Mouse (Mus musculus) frontal cortex, postnatal 14 days (tissue): ENCODE measurements around the gene Acot7.

Source experiments
- DNase-seq, 2 experiments: peaks; one replicate each; pipeline ENCODE4 v3.0.0; 2022; ENCODE audit warnings: low spot score in 2 of 2

The Acot7 gene

DNA sequence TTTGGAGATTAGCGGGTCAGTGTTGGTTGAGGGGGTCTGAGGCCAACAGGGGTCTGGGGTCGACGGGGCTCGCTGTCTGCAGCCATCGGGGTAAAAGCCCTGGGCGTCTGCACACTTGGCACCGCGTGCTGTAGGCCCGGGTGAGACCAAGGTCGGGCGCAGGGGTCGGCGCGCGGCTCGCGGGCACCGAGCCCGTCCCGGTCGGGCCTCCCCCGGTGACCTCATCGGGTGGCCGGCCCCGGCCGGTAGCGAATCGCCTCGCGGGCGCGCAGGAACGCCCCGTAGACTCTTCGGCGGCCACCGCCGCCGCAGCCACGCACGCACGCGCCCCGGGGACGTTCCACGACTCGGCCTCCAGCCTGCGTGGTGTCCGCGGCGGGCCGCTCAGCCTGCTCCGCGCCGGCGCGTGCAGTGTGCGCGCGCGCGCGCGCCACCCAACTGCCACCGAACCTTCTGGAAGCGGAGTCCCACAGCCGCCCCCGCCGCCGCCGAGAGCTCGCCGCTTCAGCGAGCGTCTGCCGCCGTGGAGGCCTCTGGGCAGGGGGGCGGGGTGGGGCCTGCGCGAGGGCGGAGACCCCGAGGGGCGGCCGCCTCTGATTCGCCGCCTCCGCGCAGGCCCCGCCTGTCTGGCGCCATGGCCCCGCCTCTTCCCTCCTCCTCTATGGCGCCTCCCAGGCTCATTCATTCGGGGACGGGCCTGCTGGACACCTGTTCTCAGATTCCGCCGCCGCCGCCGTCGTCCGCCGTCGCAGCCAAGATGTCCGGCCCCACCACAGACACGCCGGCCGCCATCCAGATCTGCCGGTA lies at the start of gene Acot7:
TSS of gene Acot7 (plus strand) at position 598 of the 807 bp plus-strand sequence.
- DNase-seq = peak; percentile 81 to 85

DNA sequence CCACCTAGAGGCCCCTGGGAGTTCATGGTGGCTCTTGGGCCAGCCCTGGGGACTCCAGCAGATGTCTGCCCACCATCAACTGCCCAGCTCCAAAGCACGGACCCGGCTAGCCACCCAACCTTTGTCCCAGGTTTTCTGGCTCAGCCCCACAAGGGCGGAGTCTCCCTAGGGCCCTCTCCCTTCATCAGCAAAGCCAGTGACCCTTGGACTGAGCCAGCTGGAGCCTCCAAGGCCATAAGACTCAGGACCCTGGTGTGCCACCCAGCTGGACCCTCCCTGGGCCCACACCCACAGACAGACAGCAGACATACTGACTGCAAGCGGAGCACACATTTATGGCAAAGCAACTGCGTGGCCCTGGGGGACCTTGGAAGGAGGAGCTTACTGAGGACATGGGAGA lies 49.1 kb upstream of the Acot7 start:
- no peak for DNase-seq

DNA sequence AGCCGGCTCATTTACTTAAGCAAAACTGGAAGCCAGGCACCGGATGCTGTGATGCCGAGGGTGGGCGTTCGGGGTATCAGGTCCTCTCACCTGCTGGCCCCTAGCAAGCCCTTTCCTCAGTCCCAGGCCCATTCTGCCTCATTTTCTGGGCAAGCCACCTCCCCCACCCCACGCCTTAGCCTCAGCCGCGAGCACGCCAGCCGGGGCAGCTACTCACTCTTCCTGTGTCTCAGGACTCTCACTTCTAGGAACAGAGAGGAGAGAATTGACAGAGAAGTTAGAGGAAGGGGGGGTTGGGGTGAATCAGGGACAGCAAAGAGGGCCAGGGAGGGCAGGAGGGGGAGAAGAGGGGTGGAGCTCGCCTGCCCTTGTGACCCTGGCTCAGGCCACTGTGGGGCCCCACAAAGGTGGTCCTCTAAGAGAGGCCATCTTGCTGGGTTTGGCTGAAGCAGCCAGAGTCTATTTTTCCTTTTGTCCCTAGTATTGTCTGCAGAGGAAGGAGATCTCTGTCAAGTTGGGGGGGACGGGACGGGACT lies 48.5 kb upstream of the Acot7 start:
- no peak for DNase-seq

DNA sequence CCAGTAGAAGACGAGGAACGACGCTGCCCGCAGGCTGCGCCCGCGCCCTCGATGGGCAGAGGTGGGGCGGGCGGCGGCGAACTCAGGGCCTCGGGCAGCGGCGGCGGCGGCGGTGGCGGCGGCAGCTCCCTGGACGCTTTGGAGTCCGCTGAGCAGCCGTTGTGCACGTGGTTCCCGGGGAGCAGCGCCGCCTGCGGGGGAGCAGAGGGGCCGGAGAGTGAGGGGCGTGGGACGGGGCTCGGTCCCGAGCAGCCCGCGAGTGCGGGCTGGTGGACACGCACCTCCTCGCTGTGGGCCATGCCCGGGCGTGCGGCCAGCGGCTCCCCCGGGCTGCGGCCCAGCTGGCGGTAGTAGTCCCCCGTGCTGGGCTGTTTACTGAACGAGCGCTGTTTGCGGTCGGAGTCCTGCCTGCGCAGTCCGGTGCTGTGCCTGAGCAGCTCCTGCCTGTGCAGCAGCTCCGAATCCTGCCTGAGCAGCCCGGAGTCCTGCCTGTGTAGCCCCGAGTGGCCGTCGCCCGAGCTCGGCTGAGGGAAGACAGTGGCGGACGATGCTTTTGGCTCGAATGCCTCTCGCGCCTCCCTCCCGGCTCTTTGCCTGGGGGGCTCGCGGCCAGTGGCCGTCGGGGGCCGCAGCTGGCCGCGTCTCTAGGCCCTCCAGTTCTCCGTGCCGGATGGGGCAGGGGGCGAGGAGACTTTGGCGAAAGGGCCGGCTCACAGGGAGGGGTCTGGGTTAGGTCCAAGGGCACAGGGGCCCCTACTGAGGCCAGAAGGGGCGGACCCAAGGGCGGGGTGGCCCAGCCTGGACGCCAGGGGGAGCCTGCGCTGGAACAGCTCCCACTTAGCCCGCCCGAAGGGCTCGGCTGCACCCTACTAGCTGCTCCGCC lies 46.9 kb upstream of the Acot7 start:
- no peak for DNase-seq

DNA sequence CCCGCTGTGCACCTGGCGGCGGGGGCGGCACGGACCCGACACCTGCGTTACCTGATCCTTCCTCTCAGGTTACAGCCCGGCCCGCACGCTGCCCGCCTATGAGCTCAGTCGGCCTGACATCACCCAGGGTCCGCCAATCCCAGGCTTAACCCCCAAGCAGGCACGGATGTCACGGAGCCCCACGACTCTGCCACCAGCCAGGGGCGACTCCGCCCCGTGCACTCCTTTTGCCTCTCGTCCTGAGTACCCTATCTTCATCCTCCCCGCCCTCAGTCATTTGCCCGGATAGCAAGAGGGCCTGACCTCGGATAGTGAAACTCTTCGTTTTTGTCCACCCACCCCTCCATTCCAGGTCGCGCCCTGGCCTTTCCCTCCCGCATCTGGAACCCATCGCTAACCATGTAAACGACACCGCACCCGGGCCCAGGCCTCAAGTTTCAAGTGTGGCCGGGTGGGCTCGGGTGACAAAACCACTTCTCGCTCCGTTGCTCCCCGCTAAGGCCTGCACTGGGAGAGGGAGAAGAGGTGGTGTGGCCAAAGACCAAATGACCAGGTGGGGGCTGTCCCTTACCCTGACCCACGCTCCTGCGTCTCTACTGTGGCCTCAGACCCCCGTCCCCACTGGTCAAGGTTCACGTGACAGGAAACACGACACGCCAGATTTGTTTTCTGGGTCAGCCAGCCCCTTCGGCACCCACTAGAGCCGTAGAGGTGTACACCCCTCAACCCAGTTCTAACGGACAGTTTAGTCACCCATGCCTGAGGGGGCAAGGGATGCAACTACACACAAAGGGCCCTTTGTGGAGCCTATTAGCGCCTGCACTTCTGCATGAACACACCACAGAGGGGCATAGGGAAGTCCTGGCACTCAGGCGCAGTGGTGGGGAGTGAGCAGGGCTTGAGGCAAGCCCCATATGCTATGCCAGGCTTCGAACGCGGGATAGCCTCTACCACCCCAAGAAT lies 45.8 kb upstream of the Acot7 start:
- no peak for DNase-seq

DNA sequence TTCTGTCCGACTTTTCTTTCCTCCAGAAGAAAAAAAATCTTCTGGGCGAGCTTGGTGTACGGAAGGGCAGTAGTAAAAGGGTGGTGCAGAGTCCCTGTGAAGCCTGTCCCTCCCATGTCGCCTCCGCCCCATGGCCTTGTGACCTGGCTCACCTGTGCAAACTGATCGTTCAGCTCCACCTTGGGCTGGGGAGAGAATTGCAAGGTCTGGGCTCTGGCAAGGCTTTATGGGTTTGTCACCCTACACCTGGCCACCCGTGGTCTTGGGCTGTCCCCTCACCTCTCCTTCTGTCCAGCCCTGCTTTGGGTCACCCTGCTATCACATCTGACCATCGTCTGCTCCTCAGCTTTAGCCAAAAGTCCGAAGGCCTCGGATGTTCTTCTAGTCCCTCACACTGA lies 45.2 kb upstream of the Acot7 start:
- no peak for DNase-seq

DNA sequence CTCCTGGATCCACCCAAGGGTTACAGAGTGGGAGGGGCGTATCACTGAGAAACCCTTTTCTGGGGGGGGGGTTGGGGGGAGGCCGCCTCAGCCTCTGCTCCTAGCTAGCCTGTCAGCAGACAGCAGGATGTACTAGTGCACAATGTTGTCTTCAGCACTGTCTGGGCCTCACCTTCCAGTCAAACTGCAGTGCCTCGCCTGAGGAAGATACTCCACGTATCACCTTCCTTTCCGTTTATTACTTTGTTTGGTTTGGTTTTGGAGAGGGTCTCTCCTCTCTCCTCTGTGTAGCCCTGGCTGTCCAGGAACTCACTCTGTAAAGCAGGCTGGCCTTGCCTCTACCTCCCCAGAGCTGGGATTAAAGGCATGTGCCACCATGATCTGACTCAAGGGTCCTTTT lies 44.7 kb upstream of the Acot7 start:
- no peak for DNase-seq

DNA sequence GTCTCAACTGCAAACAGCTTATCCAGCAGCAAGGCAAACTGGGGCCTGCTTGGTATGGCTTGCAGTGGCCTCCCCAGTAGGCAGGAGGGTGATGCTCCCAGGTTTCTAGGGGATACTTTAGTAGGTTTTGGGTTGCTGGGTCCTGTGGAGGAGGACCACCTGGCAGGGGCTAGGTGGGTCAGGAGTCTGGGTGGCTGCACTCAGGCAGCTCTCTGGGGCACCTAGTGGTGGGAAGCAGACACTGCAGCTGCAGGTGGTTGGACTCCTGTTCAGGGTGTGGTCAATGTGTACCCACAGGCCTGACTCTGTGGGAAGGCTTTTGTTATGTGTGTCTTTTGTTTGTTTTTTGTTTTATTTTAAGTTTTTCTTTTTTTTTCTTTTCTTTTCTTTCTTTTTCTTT lies 43.4 kb upstream of the Acot7 start:
- no peak for DNase-seq

DNA sequence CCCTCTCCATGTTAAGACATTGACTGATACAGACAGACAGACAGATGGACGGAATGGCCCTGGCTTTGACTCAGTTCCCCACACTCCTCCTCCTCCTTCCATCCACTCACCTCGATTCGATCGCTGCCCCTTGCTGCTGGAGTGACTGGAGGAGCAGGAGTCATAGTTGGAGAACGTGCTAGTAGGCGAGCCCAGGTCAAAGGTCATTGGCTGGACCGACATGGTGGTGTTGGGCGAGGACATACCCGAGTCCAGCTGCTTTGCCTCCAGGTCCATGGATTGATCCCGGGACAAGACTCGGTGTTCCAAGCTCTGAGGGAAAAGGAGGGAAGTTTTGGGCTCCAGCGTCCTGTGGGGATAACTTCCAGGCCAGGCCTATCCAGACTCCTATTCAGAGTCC lies 42.6 kb upstream of the Acot7 start:
- DNase-seq = no peak

DNA sequence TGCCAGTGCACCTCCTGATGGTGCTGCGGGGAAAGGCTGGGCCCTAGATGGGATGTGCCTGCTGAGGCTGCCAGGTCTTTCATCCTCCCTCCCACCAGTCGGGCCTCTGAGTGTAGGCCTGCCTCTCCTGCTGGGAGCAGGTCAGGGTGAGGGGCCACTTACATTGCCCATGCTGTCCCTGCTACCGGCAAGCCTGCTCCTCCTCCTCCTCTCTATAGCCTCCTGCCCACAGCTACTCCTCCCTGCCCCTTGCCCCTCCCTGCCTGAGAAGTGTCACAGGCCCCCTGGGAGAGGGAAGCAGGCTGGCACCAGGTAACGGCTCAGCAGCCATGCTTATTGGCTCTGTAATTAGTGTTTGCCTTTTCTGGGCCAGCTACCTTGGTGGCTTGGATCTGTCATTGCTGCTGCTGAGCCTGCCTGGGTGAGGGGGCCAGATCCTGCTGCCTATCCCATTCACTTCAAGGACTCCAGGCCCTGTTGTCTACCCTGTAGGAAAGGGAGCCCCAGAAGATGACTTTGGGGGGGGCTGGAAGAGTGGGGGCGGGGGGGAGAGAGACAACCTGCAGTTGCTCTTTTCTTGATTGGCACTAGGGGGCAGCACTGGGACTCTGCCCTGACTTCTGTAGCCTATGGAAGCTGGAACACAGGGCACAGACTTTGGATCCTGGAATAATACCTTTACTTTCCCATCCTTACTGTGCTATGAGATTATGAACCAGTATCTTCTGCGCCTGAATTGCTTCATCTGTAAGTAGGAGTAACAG lies 41.6 kb upstream of the Acot7 start:
- no peak for DNase-seq

DNA sequence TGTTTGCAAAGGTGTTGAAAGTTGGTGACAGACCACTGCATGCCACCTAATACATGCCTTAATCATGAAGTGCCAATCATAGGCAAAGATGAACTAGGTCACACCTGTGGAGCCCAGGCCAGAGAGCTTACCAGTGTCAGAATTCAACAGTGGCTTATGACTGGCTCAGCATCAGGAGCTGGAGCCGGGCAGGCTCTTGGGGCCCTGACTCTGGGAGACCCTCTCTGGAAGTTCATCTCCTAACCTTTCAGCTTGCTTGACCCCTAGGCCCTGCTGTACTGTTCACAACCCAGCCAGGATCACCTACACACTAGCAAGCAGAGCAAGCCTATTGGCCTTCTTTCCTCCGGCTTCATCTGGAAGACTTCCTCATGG lies 41.1 kb upstream of the Acot7 start:
- DNase-seq = no peak

DNA sequence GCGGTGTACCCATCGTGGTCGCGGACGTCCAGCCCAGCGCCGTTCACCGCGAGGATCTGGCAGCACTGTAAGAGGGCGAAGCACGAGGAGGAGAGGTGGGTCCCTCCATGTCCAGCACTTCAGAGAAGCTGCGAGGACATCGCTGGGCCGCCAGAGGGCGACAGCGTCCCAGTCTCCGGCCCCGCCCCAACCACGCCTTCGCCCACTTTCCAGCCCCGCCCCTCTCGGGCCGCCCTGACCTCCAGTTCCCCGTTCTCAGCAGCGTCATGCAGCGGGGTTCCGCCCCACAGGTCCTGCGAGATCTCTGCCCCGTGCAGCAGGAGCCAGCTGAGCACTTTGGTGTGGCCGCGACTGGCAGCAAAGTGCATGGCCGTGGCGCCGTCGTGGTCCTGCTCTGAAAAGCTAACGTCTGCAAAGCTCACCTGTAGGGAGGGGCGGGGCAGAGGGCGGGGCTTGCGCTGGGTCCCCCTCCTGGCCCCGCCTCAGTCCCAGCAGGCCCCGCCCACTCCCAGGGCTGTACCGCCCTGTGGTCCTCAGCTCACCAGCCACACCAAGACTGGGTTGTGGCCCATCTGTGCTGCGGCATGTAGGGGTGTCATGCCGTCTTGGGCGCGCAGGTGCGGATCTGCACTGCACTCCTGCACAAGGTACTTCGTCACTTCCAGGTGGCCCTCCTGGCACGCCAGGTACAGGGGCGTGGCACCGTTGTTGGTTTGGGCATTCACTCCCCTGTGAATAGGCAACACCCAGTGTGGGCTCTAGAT lies 39.3 kb upstream of the Acot7 start:
- DNase-seq = peak in 1 of 2 experiments; percentile 65

DNA sequence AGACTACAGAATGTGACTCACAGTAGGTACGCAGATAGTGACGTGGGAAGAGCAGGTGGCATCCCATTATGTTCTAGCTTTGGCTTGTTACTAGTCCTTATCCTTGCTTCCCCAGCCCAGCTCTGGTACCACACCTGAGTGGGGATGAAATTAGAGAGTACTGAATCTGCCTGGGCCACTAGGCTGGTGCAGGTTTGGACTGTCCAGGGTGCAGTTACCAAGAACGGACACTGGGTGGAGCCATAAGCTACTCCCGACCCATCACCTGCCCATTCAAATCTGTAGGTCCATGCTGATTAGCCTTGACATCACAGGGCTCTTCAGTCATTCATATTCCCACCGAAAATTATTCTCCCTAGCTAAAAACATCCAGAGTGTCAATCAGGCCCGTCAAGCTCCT lies 37.5 kb upstream of the Acot7 start:
- DNase-seq = no peak

DNA sequence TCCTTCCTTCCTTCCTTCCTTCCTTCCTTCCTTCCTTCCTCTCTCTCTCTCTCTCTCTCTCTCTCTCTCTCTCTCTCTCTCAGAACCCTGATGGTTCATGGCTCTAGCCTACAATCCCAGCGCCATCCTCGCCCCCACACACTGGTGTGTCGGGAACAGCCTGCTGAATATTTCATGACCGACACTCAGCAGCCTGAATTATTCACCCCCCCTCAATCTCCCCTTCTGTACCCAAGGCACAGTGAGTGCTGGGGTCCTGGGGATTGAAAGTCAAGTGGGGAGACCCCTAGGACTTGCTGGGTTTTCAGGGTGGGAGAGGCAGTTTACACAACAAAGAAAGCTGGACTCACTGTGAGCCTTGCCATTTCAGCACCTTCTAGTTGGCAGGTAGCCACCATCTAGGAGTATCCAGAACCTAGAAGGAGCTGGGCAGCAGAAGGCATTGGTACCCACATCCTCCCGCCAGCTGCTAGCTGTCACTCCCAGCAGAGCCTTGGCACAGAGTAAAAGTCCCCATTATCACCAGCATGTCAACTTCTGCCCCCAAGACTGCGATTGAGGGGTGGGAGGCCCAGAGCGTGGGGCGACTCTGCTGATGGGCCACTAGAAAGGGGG lies 36.3 kb upstream of the Acot7 start:
- no peak for DNase-seq

DNA sequence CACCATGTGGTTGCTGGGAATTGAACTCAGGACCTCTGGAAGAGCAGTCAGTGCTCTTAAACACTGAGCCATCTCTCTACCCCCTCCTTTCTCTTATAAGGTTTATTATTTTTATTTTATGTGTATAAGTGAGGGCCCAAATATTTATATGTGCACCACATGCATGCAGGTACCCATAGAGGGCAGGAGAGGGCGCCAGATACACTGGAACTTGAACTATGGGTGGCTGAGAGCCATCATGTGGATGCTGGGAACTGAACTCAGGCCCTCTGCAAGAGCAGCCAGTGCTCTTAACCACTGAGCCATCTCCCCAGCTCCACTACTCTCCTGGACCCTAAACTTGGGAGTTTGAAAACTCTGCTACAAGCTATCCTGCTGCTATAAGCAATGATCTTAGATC lies 34.3 kb upstream of the Acot7 start:
- DNase-seq = no peak

DNA sequence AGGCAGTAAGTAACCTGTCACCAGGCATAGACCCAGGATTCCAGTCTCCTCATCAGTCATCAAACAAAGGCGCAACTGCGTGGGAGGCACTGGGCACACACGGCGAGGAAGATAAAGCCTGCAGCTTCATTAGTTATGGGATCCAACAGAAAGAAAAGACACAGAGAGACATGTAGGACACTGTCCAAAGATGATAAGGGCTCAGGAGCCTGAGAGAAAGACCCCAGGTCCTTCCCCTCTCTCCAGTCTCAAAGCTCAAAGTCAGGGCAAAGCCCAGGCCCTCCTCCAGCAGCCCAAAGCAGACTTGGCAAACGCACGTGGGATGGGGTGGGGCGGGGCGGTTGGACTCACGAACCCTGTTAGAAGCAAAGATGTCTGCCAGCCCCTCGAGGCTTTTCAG lies 32.5 kb upstream of the Acot7 start:
- DNase-seq = no peak

DNA sequence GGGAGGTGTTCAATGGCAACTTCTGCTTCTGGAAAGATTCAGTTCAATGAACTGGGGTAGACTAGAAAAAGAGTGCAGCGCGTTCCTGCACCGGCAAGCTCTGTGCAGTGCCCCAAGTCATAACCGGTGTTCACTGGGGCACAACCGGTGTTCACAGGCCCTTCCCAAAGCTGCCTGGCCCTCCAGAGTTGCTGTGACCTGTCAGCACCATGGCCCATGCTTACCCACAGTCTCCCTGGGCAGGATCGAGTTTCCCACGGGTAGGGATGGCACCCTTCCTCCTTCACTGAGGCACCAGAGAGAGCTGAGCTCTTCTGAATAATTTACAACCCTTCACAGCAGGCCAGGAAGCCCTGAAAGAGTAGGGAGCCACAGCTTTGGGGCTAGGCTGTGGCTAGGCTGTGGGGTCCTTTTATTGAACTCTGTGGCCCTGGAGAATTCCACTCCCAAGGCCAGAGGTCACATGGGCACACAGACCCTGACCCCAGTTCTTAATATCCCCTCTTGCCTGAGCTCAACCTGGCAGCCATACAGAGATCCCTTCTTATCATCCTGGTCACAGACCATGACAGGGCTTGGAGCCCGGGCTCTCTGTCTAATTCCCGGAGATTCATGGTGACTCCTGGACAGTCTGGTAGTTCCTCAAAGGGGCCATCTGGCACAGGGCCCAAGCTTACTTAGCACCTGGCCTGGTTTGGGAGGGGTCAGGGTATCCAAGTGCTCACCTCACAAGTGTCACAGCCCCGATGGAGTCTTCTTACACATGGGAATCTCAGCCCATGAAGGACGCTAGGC lies 31.7 kb upstream of the Acot7 start:
- DNase-seq = no peak

DNA sequence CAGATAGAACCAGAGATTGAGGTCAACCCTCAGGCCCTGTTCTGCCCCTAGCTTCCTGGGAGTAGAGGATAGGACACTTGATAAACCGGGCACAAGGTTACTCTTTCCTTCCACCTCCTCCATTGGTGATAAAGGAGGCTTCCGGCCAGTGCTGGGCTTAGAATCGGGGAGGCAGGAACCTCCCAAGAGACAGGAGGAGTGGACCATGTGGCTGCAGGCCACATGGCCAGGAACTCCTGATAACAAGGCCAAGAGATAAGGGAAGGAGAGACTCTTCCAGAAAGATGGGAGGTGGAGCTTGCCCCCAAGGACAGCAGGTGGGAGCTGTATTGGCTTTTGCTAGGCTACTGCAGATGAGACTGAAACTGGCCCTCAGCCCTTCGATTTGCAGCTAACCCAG lies 27.4 kb upstream of the Acot7 start:
- no peak for DNase-seq

DNA sequence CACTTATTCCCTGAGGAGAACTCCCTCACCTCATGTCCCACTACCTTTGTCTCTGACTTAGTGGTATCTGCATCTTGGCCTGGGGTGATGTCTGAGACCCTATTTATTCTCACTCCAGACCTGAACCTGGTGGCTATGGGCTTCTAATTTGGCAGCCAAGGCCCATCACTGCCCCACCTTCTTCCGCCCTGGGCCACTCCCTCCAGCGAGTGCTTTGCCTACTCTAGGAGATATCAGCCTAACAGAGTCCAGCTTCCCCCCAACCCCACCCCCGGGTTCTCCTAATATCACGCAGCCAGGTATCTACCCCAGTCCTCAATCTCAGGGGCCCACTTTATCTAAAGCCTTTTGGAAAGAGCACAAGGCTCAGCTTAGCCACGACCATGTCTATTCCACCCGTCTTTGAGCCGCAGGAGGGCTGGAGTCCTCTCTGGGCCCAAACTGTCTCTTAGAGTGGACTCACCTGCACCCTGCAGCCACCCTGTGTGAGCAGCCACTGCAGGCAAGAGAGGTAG lies 26.4 kb upstream of the Acot7 start:
- DNase-seq = no peak
